Mouse (Mus musculus): ENCODE measurements around the gene Fhod1.

DNA sequence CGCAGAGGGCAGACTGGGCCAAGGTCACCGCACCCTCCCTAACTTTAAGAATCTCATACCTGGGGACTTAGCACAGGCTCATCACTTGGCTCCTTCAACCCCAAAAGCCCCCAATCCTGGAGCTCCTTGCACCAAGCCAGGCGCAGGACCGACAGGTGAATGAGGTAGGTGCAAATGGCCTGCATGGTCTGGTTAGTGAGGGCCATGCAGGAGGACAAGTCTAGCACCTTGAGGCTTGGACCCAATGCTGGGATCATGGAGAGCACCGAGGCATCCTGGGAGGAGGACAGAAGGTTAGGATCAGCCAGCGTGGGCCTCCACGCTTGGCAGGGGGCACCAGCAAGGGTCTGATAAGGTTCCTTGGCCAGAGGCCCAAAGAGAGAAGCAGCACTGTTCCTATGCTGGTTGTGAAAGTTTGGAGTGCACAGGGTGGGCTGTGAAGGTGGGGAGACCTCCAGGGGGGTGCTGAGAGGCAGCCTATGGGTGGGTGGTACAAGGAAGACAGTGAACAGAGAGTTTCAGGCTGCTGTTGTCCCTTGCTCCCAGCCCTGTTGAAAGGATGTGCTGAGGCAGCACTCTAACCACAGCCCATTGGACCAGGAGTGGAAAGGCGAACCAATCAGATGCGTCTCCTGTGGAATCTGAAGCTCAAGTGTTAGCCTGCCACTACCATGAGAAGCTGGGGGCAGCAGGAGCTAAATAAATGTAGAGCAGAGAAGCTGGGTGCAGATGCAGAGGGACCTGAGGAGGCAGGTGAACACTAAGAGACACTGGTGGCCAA is 33.9 kb downstream of the Fhod1 start:
- TF ChIP-seq CTCF (IDR thresholded peaks at IDR 0.05; ENCODE audit: borderline replicate concordance, extremely low read depth, insufficient read depth, insufficient read length), result no peak
- no peak for TF ChIP-seq POLR2A (IDR thresholded peaks at IDR 0.05; ENCODE audit: borderline replicate concordance, extremely low read depth, insufficient read depth, insufficient read length, poor library complexity, severe bottlenecking)
